Mouse (Mus musculus): Measurements from ENCODE around the gene Zfp451. TPM values are rescaled to one million over a fixed set of nuclear protein-coding genes. Genes with fewer than 3 reads are reported as not detected.

Zfp451 gene
- polyA plus RNA-seq, 1 experiment from 2014 or later = 23.6 TPM

DNA sequence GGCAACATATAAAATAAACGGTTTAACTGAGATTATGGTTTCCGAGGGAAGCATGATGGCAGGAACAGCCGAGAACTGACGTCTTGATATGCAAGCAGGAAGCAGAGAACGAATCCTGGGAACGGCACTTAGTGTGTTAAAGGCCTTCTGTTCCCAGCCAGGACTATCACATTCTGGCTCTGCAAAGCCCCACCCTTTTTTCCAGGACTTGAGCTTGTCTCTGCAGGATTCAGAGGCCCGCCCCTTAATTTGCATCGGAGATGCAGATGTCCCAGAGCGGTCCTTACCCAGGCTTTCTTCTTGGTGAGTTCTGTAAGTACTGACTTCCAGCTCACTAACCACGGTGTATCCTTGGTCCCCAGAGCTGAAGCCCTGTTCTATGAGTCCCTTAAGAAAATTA lies 99.6 kb downstream of the Zfp451 start:
- H3K4me3 ChIP-seq = no peak overlapping the region
- no peak overlapping the region for H3K9ac ChIP-seq
- peak overlapping the region; percentile 45 for H3K4me2 ChIP-seq
- no peaks in the 10 kb centered on the region for H3K27me3 ChIP-seq (replicated peaks)
- H3K9me3 ChIP-seq (replicated peaks) = no peaks in the 10 kb centered on the region
- H3K4me1 ChIP-seq (replicated peaks) = no peaks in the 10 kb centered on the region
- WGBS = 3% methylated on average over 10 of the region's 10 CpGs
- H3K27ac ChIP-seq (ENCODE audit: poor library complexity, severe bottlenecking) = no peak overlapping the region
- no peaks in the 10 kb centered on the region for H3K36me3 ChIP-seq
- ATAC-seq (ENCODE audit: insufficient number of reproducible peaks, low FRiP score) = no peak

DNA sequence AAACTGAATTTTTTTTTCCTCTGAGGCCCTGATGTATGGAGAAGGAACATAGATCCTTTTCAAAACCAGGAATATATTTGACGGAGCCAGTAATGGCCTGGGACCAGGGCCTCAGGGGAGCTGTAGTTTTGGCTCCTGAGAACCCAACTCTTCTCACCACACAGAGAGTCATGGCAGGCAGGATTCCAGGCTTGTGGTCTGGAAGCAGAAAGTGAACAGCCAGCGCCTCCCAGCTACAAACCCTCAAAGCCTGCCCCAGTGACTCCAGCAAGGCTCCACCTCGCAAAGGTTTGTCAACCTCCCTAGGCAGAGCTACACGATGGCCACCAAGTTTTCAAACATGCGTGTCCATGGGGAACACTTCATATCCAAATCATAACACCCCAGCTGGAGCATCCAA lies 102.4 kb downstream of the Zfp451 start:
- WGBS = 74% methylated on average over 5 of the region's 5 CpGs
- H3K36me3 ChIP-seq = no peaks in the 10 kb centered on the region
- H3K4me2 ChIP-seq = no peak overlapping the region
- no peak for ATAC-seq (ENCODE audit: insufficient number of reproducible peaks, low FRiP score)
- no peak overlapping the region for H3K4me3 ChIP-seq
- H3K27ac ChIP-seq (ENCODE audit: poor library complexity, severe bottlenecking) = no peak overlapping the region
- H3K9me3 ChIP-seq (replicated peaks) = no peaks in the 10 kb centered on the region
- no peaks in the 10 kb centered on the region for H3K4me1 ChIP-seq (replicated peaks)
- H3K27me3 ChIP-seq (replicated peaks) = no peaks in the 10 kb centered on the region
- H3K9ac ChIP-seq = no peak overlapping the region

Other genes with a start within 250 kb of the Zfp451 start
- gene Prim2, start 144.8 kb downstream of the Zfp451 start, polyA plus RNA-seq (2016; fragmentation: Nextera tagmentation; extraction: Ambion mirVana) = 20.9 and 22.3 TPM in 2 replicates
- gene Rab23, start 94.7 kb downstream of the Zfp451 start, polyA plus RNA-seq (2016; fragmentation: Nextera tagmentation; extraction: Ambion mirVana) = 14.7 and 18.9 TPM in 2 replicates
- 80.2 and 83.1 TPM in 2 replicates for gene Bag2, start 56.8 kb downstream of the Zfp451 start, polyA plus RNA-seq (2016; fragmentation: Nextera tagmentation; extraction: Ambion mirVana)
- gene Bend6, start 93.2 kb upstream of the Zfp451 start, polyA plus RNA-seq (2016; fragmentation: Nextera tagmentation; extraction: Ambion mirVana) = 5.6 and 5.9 TPM in 2 replicates
- gene Dst, start 93.6 kb upstream of the Zfp451 start, polyA plus RNA-seq (2016; fragmentation: Nextera tagmentation; extraction: Ambion mirVana) = 28.4 TPM in 2 replicates

Measured in heart, embryonic 12.5 days (tissue).